Mouse (Mus musculus): ENCODE measurements at regions not wholly inside any gene's neighbourhood (a gene's known extent, or its start where the extent isn't known, plus 50 kb on each side); places are given as distances from the start of the nearest gene placed in this dataset.

DNA sequence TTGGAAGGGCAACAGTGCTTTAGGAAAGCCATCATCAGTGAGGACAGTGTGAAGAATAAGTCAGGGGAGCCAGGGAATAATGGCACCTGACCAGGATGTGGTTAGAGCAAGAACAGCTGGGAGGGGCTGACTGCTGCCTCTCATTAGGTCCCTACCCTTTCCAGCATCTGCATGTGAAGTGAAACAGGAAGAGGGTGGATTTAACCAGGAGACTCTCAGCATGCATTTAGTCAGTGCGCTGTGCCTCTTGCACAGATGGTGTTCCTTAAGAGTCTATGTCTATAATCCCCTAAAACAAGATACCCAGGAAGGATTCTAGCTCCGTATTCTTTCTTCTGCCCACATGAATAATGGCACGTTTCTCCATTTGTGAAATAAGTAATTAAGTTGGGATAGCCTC is 267.9 kb downstream of the Spry2 start:
- TF ChIP-seq POLR2A (IDR thresholded peaks at IDR 0.05; ENCODE audit: low read depth, low read length) (no peak), CTCF (IDR thresholded peaks at IDR 0.05; ENCODE audit: borderline replicate concordance, insufficient read depth, low read length) (no peak)
- no peaks in the 10 kb centered on the region for H3K4me1 ChIP-seq (ENCODE audit: control insufficient read depth, insufficient read depth, low read length)
- H3K27ac ChIP-seq (ENCODE audit: insufficient read depth, low read length) = no peak overlapping the region
- H3K4me3 ChIP-seq (ENCODE audit: insufficient read depth, low read length) = no peak overlapping the region

DNA sequence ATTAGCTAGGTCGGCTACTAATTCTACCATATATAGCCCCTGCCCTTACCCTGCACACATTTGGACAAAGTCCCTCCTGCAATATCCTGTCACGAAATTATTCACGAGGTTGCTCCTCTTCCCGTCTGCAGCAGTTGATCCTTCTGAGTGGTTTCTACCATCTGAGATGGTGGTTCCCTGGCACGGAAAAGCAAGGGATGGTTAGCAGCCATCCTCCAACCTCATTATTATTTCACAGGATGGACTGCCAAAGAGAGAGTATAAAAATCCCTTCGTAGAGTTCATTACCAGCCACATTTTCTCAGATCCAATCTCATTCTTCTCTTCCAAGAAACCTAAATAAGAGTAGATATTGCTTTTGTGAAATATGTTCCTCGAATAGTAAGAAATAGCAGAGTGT is 272.2 kb downstream of the Spry2 start:
- Histone ChIP-seq H3K27ac (ENCODE audit: insufficient read depth, low read length) (no peak overlapping the region), H3K4me3 (ENCODE audit: insufficient read depth, low read length) (no peak overlapping the region), H3K4me1 (ENCODE audit: control insufficient read depth, insufficient read depth, low read length) (no peaks in the 10 kb centered on the region)
- TF ChIP-seq POLR2A (IDR thresholded peaks at IDR 0.05; ENCODE audit: low read depth, low read length) (no peak), CTCF (IDR thresholded peaks at IDR 0.05; ENCODE audit: borderline replicate concordance, insufficient read depth, low read length) (no peak)

DNA sequence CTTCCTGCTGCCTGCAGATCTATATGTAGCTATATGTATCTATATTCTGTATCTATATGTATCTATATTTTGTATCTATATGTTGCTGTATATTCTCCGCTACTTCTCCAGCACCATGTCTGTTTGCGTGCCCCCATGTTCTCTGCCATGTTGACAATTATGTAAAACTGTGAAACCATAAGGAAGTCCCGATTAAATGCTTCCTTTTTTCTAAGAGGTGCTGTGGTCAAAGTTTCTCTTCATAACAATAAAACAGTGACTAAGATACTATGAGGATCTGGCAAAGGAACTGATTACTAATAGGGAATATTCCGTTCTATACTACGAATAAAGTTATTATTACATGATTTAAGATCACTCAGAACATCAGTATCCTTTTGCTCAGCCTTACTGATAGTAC is 274.5 kb downstream of the Spry2 start:
- no peaks in the 10 kb centered on the region for H3K4me1 ChIP-seq (ENCODE audit: control insufficient read depth, insufficient read depth, low read length)
- TF ChIP-seq POLR2A (IDR thresholded peaks at IDR 0.05; ENCODE audit: low read depth, low read length) (no peak), CTCF (IDR thresholded peaks at IDR 0.05; ENCODE audit: borderline replicate concordance, insufficient read depth, low read length) (no peak)
- H3K27ac ChIP-seq (ENCODE audit: insufficient read depth, low read length) = no peak overlapping the region
- H3K4me3 ChIP-seq (ENCODE audit: insufficient read depth, low read length) = no peak overlapping the region

DNA sequence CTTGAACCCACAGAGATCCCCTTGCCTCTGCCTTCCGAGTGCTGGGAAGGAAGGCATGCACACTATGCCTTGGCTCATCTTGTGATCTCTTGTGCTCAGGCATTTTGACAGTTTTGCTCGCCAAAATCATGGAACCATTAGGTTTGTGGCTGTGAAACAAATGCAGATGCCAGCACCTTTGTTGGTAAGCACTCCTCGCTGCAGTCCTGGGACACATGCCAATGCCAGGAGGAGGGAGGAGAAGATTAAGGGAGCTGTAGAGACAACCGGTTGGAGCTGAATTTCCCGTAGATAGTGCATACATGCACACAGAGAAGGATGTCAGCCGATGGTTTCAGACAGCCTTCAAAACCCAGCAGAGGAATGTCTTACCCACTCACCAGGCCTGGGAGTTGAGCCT is 275.5 kb downstream of the Spry2 start:
- Histone ChIP-seq H3K4me1 (ENCODE audit: control insufficient read depth, insufficient read depth, low read length) (no peaks in the 10 kb centered on the region), H3K27ac (ENCODE audit: insufficient read depth, low read length) (no peak overlapping the region), H3K4me3 (ENCODE audit: insufficient read depth, low read length) (no peak overlapping the region)
- TF ChIP-seq POLR2A (IDR thresholded peaks at IDR 0.05; ENCODE audit: low read depth, low read length) = no peak
- TF ChIP-seq CTCF (IDR thresholded peaks at IDR 0.05; ENCODE audit: borderline replicate concordance, insufficient read depth, low read length) = no peak

DNA sequence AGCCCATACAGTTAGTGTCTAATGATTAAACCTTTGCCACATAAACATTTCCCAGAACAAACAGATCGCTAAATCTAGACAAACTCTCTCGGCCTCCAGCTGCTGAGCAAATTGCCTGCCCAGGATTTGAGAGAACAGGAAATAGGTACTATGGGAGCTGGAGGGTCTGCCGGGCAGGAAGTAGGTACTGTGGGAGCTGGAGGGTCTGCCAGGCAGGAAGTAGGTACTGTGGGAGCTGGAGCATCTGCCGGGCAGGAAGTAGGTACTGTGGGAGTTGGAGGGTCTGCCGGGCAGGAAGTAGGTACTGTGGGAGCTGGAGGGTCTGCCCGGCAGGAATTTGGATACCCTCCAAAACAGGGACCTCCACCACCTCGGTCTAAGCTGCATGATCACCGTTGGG is 277.2 kb downstream of the Spry2 start:
- Histone ChIP-seq H3K27ac (ENCODE audit: insufficient read depth, low read length) (no peak overlapping the region), H3K4me1 (ENCODE audit: control insufficient read depth, insufficient read depth, low read length) (no peaks in the 10 kb centered on the region; the same call in 1 of the 2 replicates), H3K4me3 (ENCODE audit: insufficient read depth, low read length) (no peak overlapping the region)
- no peak for TF ChIP-seq CTCF (IDR thresholded peaks at IDR 0.05; ENCODE audit: borderline replicate concordance, insufficient read depth, low read length)
- no peak for TF ChIP-seq POLR2A (IDR thresholded peaks at IDR 0.05; ENCODE audit: low read depth, low read length)

DNA sequence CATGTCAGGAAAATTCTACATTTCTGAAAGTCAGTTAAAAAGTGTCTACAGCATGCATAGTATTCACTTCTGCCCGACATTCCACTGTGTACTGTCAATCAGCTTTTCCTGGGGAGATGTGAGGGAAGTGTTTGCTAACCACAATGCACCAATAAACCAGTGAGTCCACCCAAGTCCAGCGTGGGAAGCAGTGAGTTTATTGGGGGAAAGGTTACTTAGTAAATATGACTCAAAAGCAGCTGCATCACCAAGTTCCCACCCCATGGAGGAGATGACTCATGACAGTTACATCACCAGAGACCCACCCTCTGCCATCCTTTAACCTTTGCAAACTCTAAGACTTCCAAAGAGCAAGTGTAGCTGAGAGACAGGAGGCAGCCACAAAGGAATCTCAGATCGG is 280.9 kb downstream of the Spry2 start:
- H3K4me1 ChIP-seq (ENCODE audit: control insufficient read depth, insufficient read depth, low read length) = no peaks in the 10 kb centered on the region; the same call in 1 of the 2 replicates
- H3K27ac ChIP-seq (ENCODE audit: insufficient read depth, low read length) = no peak overlapping the region
- no peak overlapping the region for H3K4me3 ChIP-seq (ENCODE audit: insufficient read depth, low read length)
- TF ChIP-seq CTCF (IDR thresholded peaks at IDR 0.05; ENCODE audit: borderline replicate concordance, insufficient read depth, low read length) = no peak
- no peak for TF ChIP-seq POLR2A (IDR thresholded peaks at IDR 0.05; ENCODE audit: low read depth, low read length)

DNA sequence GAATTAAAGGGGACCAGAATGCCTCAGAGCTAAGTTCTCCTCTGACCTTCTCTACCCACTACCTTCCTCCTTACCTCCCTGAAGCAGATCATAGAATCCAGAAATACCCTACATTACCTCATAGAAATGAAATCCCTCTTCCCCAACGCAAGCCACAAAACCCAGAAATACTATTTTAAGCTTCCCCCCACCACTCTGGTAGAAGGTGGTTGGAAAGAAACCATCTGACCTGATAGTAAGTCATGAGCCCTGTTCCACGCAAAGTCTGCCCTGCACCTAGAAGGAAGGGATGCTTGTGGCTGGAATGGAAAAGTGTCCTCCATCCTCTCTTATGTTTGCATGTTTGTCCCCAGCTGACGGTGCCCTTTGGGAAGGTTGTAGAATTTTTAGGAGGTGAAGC is 283.8 kb downstream of the Spry2 start:
- no peak overlapping the region for H3K27ac ChIP-seq (ENCODE audit: insufficient read depth, low read length)
- H3K4me1 ChIP-seq (ENCODE audit: control insufficient read depth, insufficient read depth, low read length) = no peaks in the 10 kb centered on the region; the same call in 1 of the 2 replicates
- TF ChIP-seq POLR2A (IDR thresholded peaks at IDR 0.05; ENCODE audit: low read depth, low read length) (no peak), CTCF (IDR thresholded peaks at IDR 0.05; ENCODE audit: borderline replicate concordance, insufficient read depth, low read length) (no peak)
- H3K4me3 ChIP-seq (ENCODE audit: insufficient read depth, low read length) = no peak overlapping the region

DNA sequence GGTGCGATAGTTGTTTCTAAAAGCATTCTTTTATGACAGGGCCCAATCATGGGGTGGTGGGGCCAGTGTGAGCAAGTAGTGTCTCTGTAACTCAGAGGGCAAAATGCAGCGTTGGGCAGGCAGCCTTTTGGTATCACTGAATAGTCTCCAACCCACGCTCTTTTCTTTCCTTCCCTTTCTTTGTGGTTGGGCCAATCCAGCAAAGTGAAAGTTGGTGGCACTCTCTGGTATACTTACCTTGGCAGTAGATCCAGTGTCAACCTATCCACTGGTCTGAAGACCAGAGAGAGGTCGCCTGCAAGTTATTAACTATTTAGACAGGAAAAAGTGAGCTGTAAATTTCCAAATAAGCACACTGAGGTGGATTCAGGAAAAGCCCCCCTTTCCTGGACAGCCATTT is 287.8 kb downstream of the Spry2 start:
- Histone ChIP-seq H3K27ac (ENCODE audit: insufficient read depth, low read length) (no peak overlapping the region), H3K4me3 (ENCODE audit: insufficient read depth, low read length) (no peak overlapping the region), H3K4me1 (ENCODE audit: control insufficient read depth, insufficient read depth, low read length) (0 out of 2 replicates have a peak, but pooled peaks cover 3% of the 10 kb centered on the region)
- no peak for TF ChIP-seq CTCF (IDR thresholded peaks at IDR 0.05; ENCODE audit: borderline replicate concordance, insufficient read depth, low read length)
- no peak for TF ChIP-seq POLR2A (IDR thresholded peaks at IDR 0.05; ENCODE audit: low read depth, low read length)

DNA sequence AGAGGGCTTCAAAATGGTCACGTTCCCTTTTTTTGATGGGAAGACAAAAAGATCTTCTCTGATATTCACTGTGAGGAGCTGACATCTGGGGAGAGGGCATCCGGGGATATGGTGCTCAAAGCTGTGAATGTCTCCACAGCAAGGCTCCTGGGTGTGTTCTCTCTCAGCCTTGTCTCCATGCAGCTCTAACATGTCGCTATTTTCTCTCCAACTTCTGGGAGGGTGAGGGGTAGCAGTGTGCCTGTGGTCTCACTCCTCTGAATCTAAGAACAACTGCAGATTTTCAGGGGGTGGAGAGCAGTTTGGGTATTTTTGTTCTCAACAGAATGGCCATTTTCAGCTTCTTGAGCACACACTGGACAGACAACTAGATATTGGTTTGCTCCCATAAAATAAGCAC is 290.1 kb downstream of the Spry2 start:
- no peak overlapping the region; the same call in 1 of the 2 replicates for H3K27ac ChIP-seq (ENCODE audit: insufficient read depth, low read length)
- TF ChIP-seq POLR2A (IDR thresholded peaks at IDR 0.05; ENCODE audit: low read depth, low read length) (no peak), CTCF (IDR thresholded peaks at IDR 0.05; ENCODE audit: borderline replicate concordance, insufficient read depth, low read length) (no peak)
- H3K4me1 ChIP-seq (ENCODE audit: control insufficient read depth, insufficient read depth, low read length) = 0 out of 2 replicates have a peak, but pooled peaks cover 3% of the 10 kb centered on the region
- H3K4me3 ChIP-seq (ENCODE audit: insufficient read depth, low read length) = no peak overlapping the region

DNA sequence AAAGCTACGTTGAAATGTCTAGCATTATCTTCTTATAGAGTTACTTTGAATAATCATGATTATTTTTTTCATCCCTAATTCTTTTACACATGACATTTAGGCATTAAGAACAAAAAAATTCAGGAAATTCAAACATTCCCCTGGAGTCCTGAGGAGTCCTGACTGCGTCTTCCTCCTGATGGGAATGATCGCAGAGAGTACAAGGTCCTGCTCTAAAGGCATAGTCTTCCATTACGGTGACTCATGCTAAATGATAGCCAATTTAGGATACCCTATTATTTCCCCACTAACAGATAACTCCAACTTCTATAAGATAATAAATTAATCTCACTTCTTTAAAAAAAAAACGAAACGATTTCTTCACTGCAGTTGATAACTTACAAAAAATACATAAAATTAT is 292.2 kb downstream of the Spry2 start:
- 0 out of 2 replicates have a peak, but pooled peaks cover 3% of the 10 kb centered on the region for H3K4me1 ChIP-seq (ENCODE audit: control insufficient read depth, insufficient read depth, low read length)
- no peak overlapping the region for H3K4me3 ChIP-seq (ENCODE audit: insufficient read depth, low read length)
- no peak overlapping the region for H3K27ac ChIP-seq (ENCODE audit: insufficient read depth, low read length)
- TF ChIP-seq POLR2A (IDR thresholded peaks at IDR 0.05; ENCODE audit: low read depth, low read length) = no peak
- no peak for TF ChIP-seq CTCF (IDR thresholded peaks at IDR 0.05; ENCODE audit: borderline replicate concordance, insufficient read depth, low read length)

DNA sequence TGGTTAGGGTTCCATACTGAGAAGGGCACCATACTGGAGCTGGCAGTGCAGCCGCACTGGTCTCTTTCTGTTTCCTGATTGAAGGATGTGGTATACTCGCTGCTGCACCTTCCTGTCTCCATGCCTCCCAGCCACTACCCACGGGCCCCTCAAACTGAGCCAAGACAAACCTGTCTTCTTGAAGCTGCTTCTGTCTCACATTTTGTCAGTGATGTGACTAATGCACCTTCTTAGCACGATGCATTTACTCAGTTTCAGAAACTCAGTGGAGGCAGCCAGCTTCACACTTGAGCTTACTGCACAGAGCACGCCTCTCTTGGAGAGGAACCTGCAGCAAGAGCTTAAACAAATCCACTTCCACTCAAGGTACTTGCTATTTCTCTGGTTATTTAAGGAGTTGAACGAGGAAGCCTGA is 293.6 kb downstream of the Spry2 start:
- TF ChIP-seq POLR2A (IDR thresholded peaks at IDR 0.05; ENCODE audit: low read depth, low read length) (no peak), CTCF (IDR thresholded peaks at IDR 0.05; ENCODE audit: borderline replicate concordance, insufficient read depth, low read length) (no peak)
- H3K4me1 ChIP-seq (ENCODE audit: control insufficient read depth, insufficient read depth, low read length) = 0 out of 2 replicates have a peak, but pooled peaks cover 3% of the 10 kb centered on the region
- H3K4me3 ChIP-seq (ENCODE audit: insufficient read depth, low read length) = no peak overlapping the region
- H3K27ac ChIP-seq (ENCODE audit: insufficient read depth, low read length) = no peak overlapping the region

All from embryonic fibroblast, embryonic 13.5 days (primary cell).